Mouse (Mus musculus) left cerebral cortex, postnatal 14 days (tissue): Measurements from ENCODE around the gene Vasp. TPM values are rescaled to one million over a fixed set of nuclear protein-coding genes. Genes with fewer than 3 reads are reported as not detected.

Experiments
- DNase-seq, 2 experiments: peaks; one replicate each; pipeline ENCODE4 v3.0.0; 2021 to 2022; ENCODE audit warnings: low spot score in 2 of 2, mixed read lengths in 1 of 2
- intact Hi-C: fragments of 180-260 bp; cut with DNase I; formaldehyde crosslinking; loops from one replicate; pipeline ENCODE4 v1.15.1; 2025
- total RNA-seq, 2 experiments: library from RNA; stranded (reverse); gene quantifications; 2 replicates each; pipeline ENCODE4 v1.2.3; 2021

The Vasp gene
- total RNA-seq, 2 experiments from 2014 or later = 18.4 to 21.1 TPM

DNA sequence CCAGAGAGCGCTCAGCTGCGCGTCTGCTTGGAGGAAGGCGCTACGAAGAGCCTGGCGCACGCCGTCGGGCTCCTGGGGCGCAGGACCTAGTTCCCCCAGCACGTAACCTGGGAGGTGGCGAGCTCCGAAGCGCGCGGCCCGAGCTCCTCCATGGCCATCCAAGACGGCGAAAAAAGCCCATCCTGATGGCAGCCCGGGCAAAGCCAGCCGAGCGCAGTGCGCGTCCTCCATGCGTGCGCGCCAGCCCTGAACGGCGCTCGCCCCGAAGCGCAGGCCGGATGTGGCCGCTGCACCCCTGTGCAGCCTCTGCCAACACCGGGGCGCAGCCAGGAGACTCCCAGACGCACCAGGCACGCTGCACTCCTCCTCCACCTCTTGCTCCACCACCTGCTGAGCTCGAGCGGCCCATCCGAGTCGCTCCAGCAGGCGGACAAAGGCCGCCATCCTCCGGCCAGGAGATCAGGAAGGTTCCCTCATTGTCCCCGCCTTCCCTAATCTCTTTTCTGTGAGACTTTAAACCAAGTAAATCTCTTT, 8.0 kb upstream of the Vasp start, which contains the start of gene Ppm1n:
Gene Ppm1n (minus strand): TSS at position 484 of the 534 bp plus-strand sequence.
- DNase-seq = no peak
- intact Hi-C loops = loop anchor here (2.0 kb wide), 1 partner anchor 41 kb away; no protein-coding TSS in a partner anchor

DNA sequence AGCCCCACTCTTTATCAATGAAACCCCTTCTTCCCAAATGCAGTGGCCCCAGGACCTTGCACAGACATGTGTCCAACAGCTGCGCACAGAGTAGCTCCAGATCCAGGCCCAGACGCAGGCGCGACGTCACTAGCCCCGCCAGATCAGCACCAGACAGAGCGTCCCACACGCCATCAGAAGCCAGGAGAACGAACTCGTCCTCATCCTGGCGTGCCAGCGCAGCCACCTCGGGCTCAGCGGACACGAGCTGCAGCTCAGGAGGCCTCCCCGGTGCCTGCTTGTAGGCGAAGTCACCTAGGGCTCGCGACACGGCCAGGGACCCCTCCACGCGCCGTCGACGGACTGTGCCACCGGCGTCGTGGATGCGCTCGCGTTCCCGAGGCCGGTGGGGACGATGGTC, 7.4 kb upstream of the Vasp start:
- intact Hi-C loops = no loop called here
- no peak for DNase-seq

DNA sequence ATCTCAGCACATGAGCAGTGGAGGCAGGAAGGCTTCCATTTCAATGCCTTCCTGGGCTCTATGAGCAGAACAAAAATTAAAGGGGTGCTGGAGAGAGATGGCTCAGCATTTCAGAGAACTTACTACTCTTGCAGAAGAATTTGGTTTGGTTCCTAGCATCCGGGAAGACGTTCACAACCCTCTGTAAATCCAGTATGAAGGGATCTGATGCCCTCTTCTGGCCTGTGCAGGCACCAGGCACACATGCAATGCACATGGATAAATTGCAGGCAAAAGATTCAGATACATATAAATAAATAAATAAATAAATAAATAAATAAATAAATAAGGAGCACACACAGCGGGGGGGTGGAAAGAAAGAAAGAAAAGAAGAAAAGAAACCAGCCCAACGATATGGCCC, 4.6 kb upstream of the Vasp start:
- no peak for DNase-seq
- intact Hi-C loops = no loop called here

DNA sequence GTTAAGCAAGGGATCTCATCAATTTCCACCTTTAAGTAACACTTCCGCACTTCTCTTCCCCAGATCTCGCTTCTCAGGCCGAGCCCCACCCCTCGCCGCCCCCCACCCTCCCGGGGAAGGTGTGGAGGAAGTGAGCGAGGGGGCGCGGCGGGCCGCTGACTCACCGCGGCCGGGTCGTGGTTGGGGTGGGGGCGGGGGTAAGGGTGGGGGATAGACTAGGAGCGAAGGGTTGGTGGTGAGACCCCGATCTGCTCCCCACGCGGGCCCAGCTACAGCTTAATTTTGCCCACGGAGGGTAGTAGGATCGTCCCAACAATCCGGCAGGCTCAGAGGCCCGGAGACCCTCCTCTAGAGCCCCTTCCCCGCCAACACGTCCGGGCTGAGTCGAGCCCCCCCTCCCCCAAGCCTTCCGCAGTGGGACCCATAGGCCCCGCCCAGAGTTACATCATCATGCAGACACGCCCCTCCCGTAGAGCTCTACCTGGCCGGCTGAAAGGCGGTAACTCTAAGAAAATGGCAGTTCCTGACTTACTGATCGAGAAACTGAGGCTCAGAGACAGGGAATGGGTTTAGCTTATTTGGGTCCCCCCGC, 652 bp upstream of the Vasp start:
- intact Hi-C loops = no loop called here
- no peak for DNase-seq

DNA sequence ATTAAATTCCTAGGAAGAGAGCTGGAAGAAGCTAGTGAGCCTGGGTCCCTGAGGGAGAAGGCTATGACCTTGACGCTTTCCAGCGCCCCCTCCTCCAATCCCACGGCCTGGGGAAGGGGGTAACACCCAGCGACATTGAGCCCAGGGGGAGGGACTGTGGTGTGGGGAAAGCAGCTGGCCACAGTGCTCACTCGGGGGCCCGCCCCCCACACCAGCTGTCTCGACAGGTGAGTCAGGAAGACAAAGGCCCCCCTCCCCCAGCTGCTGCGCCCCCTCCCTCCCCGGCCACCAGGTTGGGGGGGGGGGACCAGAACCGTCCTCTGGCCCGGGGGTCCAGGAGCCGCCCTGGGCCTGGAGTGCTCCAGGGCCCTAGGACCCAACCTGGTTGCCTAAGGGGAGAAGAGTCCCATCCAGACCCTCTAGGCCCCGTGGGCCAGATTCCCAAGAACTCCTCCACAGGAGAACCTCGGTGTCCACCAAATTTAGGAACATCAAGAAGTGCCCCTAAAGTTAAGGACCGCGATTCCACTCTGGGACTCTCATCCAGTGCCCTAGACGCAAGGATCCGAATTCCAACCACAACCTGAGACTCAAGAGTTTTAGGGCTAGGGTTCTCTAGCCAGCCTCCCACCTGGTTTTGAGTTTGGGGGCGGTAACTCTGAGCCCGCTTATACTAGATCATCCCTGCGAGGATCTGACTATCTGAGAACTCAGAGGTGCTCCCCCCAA, 944 bp downstream of the Vasp start:
- no peak for DNase-seq
- intact Hi-C loops = no loop called here

DNA sequence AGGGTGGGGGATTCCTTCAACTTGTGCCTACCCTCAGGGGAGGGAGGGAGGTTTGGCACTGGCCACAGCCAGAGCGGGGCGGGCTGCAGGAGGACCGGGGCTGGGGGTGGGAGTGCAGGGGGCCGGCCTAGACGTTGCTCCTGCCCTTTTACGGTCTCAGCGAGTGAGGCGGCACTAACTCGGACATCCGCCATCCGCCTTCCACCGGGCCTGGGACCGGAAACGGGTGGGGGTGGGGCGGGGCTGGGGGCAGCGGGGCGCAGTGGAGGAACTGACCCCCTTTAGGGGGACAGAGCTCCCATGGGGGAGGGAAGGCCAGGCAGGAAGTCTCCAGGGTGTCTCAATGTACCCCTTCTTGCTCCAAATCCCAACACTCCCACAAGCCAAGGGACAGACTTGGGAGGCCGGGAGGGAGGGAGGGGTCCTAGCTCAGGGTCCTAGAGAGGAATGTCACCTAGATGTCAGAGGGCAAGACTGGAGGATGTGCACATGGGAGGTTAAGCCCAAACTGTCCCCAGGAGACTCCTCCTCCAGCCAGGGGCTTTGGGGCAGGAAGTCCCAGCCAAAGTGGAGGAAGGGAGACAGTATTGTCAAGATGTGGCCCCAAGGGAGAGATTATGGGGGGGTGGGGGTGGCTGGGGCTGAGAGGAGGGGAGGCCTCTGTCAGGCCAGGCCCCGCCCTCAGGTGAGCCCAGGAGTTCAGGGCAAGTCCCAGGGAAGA, 1.7 kb downstream of the Vasp start:
- DNase-seq = no peak

DNA sequence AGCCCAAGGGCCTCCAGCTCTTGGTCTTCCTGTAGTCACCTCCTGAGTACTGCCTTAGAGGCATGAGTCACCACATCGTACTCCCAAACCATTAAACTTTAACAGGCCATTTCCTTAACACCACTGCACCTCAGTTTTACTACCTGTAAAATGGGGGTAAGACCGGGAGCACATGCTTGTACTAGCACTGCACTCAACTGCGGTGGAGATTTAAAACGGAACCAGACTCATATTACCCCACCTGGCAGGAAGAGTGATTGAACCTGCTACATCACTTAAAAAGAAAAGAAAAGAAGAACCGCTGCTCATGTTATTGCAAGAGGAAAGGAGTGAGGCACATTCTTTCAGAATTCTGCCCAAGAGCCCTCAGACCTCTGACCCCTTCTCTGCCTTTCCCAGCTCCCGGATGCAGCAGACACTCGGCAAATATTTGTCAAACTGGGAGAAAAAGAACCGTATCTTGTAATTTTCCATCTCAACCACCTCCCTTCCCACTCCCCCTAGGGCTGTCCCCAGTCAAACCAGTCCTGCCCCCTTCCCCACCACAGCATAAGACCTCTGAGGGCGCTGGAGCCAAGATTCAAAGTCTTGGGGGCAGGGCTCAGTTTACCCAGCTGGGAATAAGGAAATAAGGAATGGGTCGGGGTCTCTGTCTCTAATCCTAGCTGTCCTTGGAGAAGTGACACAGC, 2.5 kb downstream of the Vasp start:
- intact Hi-C loops = no loop called here
- DNase-seq = no peak

More for the DNA sequence above, 1.7 kb downstream of the Vasp start:
- intact Hi-C loops = no loop called here

DNA sequence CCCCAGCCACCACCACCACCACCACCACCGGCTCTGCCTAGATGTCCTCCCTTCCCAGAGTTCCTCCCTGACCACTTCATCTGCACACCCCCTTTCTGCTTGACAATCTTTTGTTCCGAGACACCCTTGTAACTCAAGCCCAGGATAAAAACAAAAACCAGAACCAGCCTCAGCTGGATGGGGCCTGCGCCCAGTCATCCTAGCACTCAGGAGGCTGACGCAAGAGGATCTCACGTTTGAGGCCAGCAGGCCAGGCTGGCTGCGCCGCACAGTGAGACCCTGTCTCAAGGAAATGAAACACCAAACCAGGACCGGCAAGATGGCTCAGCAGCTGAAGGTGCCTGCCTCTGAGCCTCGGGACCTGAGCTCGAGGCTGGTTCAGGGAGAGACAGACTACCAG, 4.6 kb downstream of the Vasp start:
- intact Hi-C loops = no loop called here
- DNase-seq = no peak

DNA sequence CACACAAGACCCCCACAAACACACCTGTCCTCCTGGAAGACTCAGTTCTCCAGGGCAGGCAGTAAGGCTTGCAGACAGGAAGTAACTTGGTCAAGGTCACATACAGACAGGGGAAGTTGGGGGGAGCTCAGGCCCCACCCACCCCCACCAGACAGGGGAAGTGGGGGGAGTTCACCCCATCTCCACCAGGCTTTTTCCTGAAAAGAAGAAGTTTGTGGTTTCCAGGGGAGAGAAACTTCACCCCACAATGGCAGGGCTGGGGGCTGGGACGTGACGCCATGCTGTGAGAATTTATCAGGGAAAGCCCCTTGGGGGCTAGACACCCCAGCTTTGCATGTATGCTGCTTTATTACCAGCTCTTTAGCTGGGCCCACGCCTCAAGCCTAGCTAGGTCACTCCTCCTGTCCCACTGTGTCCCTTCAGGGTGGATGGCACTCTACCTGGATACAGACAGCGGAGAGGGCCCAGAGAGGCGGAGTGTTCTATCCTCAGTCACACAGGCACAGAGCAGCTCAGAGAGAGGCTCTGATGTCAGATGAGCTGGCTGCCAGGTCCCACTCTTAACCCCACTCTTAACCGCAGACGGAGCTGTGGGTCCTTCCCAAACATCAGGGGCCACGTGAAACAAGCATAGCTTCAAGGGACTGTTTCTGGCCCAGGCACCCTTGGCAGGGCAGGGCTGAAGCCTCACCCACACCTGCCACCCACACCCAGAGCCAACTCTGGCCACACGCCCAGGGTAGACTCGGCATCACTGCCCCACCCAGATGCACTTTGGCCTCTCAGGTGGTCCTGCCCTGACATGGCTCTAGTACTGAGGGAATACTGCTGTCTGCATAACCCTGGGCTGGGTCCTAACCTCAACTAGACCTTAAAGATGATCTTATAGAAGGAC, 5.4 kb downstream of the Vasp start:
- intact Hi-C loops = no loop called here
- DNase-seq = no peak

DNA sequence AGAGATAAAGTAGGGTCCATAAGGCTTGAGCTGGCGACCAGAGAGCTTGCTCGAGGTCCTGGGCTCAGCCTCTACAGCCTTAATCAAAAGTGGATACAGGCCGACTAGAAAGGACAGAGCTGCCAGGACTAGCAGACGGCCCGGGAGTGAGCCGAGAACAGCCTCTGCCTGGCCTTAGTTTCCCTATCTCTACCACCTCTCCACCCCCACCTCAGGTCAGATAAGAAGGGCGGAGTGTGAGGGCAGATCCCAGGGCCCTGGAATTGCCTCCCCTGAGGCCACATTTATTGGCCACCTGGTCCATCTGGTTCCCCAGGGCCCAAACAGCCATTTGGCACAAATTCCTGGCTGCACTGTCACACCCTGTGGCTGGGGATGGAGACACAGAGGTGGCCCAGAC, 6.5 kb downstream of the Vasp start:
- intact Hi-C loops = no loop called here
- no peak for DNase-seq

DNA sequence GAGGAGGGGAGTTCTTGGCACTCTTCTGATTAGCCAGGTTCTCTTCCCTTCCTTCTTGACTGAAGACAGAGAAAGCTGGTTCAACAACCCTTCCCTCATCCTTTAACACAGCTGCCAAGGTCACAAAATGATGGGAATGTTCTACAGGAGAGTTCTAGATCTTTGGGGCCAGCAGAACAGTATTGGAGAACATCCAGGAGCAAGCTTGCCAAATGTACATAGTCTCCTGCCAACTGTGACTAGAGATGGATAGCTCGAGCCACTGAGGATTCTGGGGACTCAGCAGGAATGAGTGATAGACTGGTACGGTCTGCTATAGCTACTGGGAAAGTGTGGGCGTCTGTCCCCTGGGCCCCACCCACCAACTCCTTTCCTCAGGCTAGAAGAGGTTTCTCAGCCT, 13.3 kb downstream of the Vasp start:
- DNase-seq = no peak
- intact Hi-C loops = no loop called here

DNA sequence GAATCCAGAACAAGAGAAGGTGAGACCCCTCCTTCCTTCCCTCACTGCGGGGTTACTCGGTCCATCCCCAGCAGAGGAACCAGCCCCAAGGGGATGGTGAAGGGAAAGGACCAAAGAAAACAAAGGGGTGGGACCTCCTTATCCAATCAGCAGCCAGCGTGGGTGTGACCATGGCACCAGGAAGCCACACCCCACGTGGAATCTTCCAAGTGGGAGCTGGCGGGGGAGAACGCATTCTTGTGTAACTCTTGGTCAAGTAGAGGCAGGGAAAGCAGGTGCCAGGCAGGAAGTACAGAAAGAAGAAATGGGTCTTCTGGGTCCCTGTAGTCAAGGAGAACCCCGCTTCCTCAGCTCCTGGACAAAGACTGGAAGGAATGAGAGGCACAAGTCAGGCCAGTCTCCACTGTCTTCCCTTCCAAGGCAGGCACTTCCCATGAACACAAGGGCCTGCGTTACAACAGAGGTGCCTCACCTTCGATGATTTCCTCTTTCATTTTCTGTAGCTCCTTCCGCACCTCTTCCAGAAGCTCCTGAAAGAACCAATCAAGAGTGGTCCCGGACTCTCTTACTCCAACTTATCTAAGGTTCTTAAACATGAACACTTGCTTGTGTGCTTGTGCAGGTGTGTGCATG, 14.1 kb downstream of the Vasp start:
- intact Hi-C loops = no loop called here
- DNase-seq = peak; percentile 57 to 86

DNA sequence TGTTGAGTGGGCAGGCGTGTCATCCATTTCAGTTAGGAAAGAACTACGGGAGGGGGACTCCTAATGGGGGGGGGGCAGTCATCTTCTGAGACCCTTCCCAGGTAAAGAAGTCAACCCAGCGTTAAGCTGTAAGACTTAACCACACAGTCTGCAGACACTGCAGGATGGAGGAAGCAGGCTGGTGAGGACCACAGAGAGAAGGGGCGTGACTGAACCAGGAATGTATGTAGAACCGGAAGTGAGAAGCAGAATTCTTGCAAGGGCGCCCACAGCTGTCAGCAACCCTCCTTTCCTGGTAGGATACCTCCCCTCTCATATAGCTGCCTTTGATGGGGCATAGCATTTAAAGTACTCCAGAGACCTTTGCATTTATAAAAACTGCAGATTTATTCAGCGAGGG, 15.1 kb downstream of the Vasp start:
- intact Hi-C loops = no loop called here
- no peak for DNase-seq

DNA sequence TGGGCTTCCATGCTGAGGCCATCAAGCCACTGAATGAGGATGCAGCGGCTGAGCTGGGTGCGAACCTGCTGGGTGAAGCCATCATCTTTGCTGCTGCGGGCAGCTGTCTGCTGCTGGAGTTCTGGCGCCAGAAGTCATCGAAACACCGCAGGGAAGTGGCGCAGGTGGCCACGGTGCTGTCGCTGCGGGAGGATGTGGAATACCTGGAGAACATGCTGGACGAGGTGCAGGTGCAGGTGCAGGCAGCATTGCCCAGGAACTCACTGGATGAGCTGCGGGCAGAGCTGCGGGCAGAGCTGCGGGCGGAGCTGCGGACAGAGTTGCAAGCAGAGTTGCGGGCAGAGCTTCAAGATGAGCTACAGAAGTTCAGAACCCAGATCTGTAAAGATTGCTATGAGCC, 16.2 kb downstream of the Vasp start:
- intact Hi-C loops = no loop called here
- DNase-seq = no peak

DNA sequence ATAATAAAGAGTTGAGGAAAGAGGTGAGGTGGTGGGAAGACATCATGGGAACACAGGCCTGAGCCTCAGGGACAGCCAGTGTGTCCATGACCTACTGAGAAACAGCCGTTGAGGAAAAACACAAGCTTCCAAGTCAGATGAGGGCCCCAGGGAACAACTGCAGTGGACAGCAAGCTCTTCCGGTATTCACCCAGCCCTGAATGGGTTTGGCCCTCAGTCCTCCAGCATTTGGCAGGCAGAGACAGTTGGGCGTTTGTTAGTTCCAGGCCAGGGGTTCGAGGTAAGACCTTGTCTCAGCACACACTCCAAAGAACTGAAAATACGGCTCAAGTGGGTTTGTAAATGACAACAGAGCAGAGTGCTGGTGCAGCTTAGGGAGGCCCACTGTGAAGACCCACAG, 18.2 kb downstream of the Vasp start:
- intact Hi-C loops = no loop called here
- no peak for DNase-seq

DNA sequence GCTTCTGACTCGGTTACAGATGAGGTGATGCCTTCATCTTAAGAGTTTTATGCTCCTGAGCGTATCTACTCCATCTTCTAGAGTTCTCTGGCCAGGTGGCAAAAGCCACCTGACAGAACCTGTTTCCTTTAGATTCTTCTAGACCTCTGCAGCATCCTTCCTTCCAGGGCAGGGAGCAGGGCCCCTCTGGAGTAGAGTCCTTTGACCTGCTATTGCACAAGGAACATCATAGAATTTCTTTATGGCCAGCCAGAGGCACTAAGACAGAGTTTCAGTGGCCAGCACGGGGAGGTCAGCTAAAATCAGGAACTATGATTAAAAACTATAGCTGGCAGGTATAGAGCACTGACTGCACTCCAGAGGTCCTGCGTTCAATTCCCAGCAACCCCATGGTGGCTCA, 19.5 kb downstream of the Vasp start:
- intact Hi-C loops = no loop called here
- no peak for DNase-seq

DNA sequence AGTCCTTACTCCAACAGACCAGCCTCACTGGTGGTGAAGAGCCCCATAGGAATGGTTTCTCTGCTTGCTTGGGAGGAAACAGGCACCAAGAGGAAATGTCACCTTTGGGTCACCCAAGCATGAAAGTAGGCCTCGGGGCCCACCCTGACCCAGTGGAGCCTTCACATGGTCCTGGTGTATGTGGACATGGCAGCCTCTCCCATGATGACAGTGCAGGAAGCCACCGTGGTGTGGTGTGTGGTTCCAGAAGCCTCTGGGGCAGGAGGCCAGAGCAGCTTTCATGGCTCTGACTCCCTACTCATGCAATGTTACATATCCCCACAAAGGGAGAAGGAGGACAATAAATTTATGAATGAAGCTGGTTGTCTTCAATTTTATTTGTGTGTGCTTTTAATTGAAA, 24.1 kb downstream of the Vasp start:
- intact Hi-C loops = no loop called here
- no peak for DNase-seq

DNA sequence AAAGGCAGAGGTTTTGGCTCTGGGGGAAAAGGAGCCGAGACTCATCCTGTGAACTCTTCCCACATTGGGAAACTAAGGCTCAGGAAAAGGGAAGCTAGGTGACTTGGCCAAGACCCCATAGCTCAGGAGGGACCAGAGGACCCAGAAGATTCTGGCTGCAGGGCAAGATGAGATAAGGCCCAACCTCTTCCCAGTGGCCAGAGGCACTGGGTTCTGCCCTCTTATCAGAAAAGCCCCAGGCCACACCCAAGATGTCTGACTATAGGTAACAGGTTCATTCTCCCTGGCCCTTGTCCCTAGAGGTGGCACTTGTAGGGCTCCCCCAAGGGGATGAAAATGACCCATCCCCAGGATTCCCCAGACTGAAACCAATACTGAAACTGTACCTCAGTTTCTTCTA, 24.8 kb downstream of the Vasp start:
- no peak for DNase-seq
- intact Hi-C loops = no loop called here

DNA sequence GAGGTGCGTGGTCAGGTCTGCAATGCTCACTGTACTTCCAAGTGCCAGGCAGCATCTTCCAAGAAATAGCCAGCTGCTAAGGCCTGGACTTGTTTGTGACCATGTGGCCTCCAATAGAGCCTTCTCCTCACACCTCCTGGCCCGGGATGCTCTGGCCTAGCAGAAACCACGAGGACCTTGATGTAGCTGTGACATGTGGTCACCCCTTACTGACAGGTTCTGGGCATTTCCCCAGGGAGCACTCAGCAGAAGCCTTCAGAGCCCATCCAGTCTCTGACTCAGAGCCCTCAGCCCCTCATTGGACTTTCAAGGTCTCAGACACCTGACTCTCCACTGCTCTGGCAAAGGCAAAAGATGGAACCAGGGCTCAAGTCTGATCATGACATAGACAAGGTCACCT, 26.5 kb downstream of the Vasp start:
- no peak for DNase-seq
- intact Hi-C loops = no loop called here
